Mouse (Mus musculus) embryonic facial prominence, embryonic 11.5 days (tissue): ENCODE results near the gene Olfr1253. TPM values are rescaled to one million over a fixed set of nuclear protein-coding genes. Genes with fewer than 3 reads are reported as not detected.

Experiments
- ATAC-seq: fragments of 200-750 bp; cut with Nextera tagmentation; replicated peaks from 2 replicates; pipeline ENCODE4 v1.8.0; 2017; ENCODE audit warnings: low read depth; ENCODE audit not compliant: insufficient number of reproducible peaks, low FRiP score, low TSS enrichment
- DNase-seq: peaks from one replicate; pipeline ENCODE4 v3.0.0-alpha.2; 2015; ENCODE audit warnings: low spot score
- H3K27ac ChIP-seq: fragments of 300-500 bp; sonication (generic); replicated peaks from 2 replicates; pipeline ENCODE4 v1.5.1; 2014; ENCODE audit warnings: mild to moderate bottlenecking, low read depth, low read length, control low read depth
- H3K27me3 ChIP-seq: fragments of 300-500 bp; sonication (generic); 2 replicates; pipeline ENCODE4 v1.6.1; 2014; ENCODE audit warnings: mild to moderate bottlenecking, low read length, moderate library complexity, mixed read lengths; ENCODE audit not compliant: control insufficient read depth, insufficient read depth
- H3K36me3 ChIP-seq: fragments of 300-500 bp; sonication (generic); replicated peaks from 2 replicates; pipeline ENCODE4 v1.6.1; 2014; ENCODE audit warnings: low read depth, mild to moderate bottlenecking, low read length, moderate library complexity, mixed read lengths; ENCODE audit not compliant: control insufficient read depth, insufficient read depth
- H3K4me1 ChIP-seq: fragments of 300-500 bp; sonication (generic); 2 replicates; pipeline ENCODE4 v1.6.1; 2014; ENCODE audit warnings: low read length, mixed read lengths; ENCODE audit not compliant: control insufficient read depth, insufficient read depth
- H3K4me2 ChIP-seq: fragments of 300-500 bp; sonication (generic); 2 replicates; pipeline ENCODE4 v1.6.1; 2014; ENCODE audit warnings: low read depth, mild to moderate bottlenecking, control low read depth, low read length, moderate library complexity
- H3K4me3 ChIP-seq: fragments of 300-500 bp; sonication (generic); 2 replicates; pipeline ENCODE4 v1.5.1; 2014; ENCODE audit warnings: low read depth, low read length, control low read depth
- H3K9ac ChIP-seq: fragments of 300-500 bp; sonication (generic); replicated peaks from 2 replicates; pipeline ENCODE4 v1.6.1; 2014; ENCODE audit warnings: mild to moderate bottlenecking, control low read depth, low read length
- H3K9me3 ChIP-seq: fragments of 300-500 bp; sonication (generic); replicated peaks from 2 replicates; pipeline ENCODE4 v1.6.1; 2016; ENCODE audit warnings: mild to moderate bottlenecking, low read length, inconsistent platforms, mixed read lengths; ENCODE audit not compliant: control insufficient read depth
- WGBS: fragments of 180-500 bp; shearing (Covaris S2); extraction: QIAGEN DNeasy Blood & Tissue Kit; methylation state at CpG from one replicate; pipeline ENCODE4 v1.1.7; 2014; 5-methylcytosine and 5-hydroxymethylcytosine counted together
- polyA plus RNA-seq: library from polyadenylated mRNA; unstranded; fragments of >200 nt; fragmentation: Nextera tagmentation; extraction: Ambion mirVana; gene quantifications from 2 replicates; pipeline ENCODE4 v1.2.1, GENCODE M21; 2014

Gene Olfr1253
- not detected in 2 replicates for polyA plus RNA-seq

GRCm38 (mm10) chr2:89756990-89757389 lies at the start of gene Olfr1253:
Gene Olfr1253, minus strand, starts transcription at chr2:89757090.
- no peak within 1 kb of the TSS for H3K4me3 ChIP-seq
- no peaks in the 10 kb centered on the region for H3K4me1 ChIP-seq
- H3K4me2 ChIP-seq: no peak within 1 kb of the TSS
- H3K36me3 ChIP-seq: no peaks in the 10 kb centered on the region
- H3K9me3 ChIP-seq: no peaks in the 10 kb centered on the region
- no peak for DNase-seq
- no peaks in the 10 kb centered on the region for H3K27me3 ChIP-seq
- no peak within 1 kb of the TSS for H3K27ac ChIP-seq
- no peak for ATAC-seq
- no peak within 1 kb of the TSS for H3K9ac ChIP-seq
- WGBS: 78% methylated on average over 1 of the region's 1 CpGs

- ATAC-seq: no peak
- Histone ChIP-seq H3K4me3 (no peak overlapping the region), H3K9ac (no peak overlapping the region), H3K27ac (no peak overlapping the region), H3K4me2 (no peak overlapping the region), H3K4me1 (no peaks in the 10 kb centered on the region), H3K27me3 (no peaks in the 10 kb centered on the region), H3K9me3 (no peaks in the 10 kb centered on the region), H3K36me3 (no peaks in the 10 kb centered on the region)
- DNase-seq: no peak
- WGBS: 90% methylated on average over 3 of the region's 3 CpGs
Observed at GRCm38 (mm10) chr2:89799583-89799982, 42.7 kb upstream of the Olfr1253 start.

GRCm38 (mm10) chr2:89793519-89793918 lies 36.6 kb upstream of the Olfr1253 start, which contains the start of gene Olfr1254:
Gene Olfr1254, minus strand, starts transcription at chr2:89793619.
- Histone ChIP-seq H3K36me3 (no peaks in the 10 kb centered on the region), H3K9me3 (no peaks in the 10 kb centered on the region), H3K4me1 (no peaks in the 10 kb centered on the region), H3K4me3 (no peak within 1 kb of the TSS), H3K9ac (no peak within 1 kb of the TSS), H3K27ac (no peak within 1 kb of the TSS), H3K4me2 (no peak within 1 kb of the TSS), H3K27me3 (no peaks in the 10 kb centered on the region)
- no peak for ATAC-seq
- DNase-seq: no peak

- no peaks in the 10 kb centered on the region for H3K36me3 ChIP-seq
- no peaks in the 10 kb centered on the region for H3K9me3 ChIP-seq
- H3K4me1 ChIP-seq: no peaks in the 10 kb centered on the region
- H3K4me2 ChIP-seq: no peak within 1 kb of the TSS
- DNase-seq (no peak), ATAC-seq (no peak)
- no peak within 1 kb of the TSS for H3K9ac ChIP-seq
- 63% methylated on average over 1 of the region's 1 CpGs for WGBS
- H3K4me3 ChIP-seq: no peak within 1 kb of the TSS
- no peak within 1 kb of the TSS for H3K27ac ChIP-seq
- H3K27me3 ChIP-seq: no peaks in the 10 kb centered on the region
Observed at GRCm38 (mm10) chr2:89724912-89725311, 32.0 kb downstream of the Olfr1253 start, which contains the start of gene Olfr1252. Gene Olfr1252, minus strand, starts transcription at chr2:89725012.

Other genes with a start within 250 kb of the Olfr1253 start
- not detected in 2 replicates for gene Olfr1243, start 225.6 kb downstream of the Olfr1253 start, polyA plus RNA-seq
- not detected in 2 replicates for gene Olfr1245, start 178.6 kb downstream of the Olfr1253 start, polyA plus RNA-seq
- gene Olfr1246, start 163.9 kb downstream of the Olfr1253 start, polyA plus RNA-seq: not detected in 2 replicates
- not detected in 2 replicates for gene Olfr1247, start 143.0 kb downstream of the Olfr1253 start, polyA plus RNA-seq
- gene Olfr1248, start 138.8 kb downstream of the Olfr1253 start, polyA plus RNA-seq: not detected in 2 replicates
- gene Olfr1249, start 122.1 kb downstream of the Olfr1253 start, polyA plus RNA-seq: not detected in 2 replicates
- gene Olfr1250, start 95.6 kb downstream of the Olfr1253 start, polyA plus RNA-seq: not detected in 2 replicates
- gene Olfr1251, start 85.2 kb downstream of the Olfr1253 start, polyA plus RNA-seq: not detected in 2 replicates
- not detected in 2 replicates for gene Olfr1252, start 32.1 kb downstream of the Olfr1253 start, polyA plus RNA-seq
- gene Olfr1254, start 36.5 kb upstream of the Olfr1253 start, polyA plus RNA-seq: not detected in 2 replicates
- gene Olfr1255, start 55.0 kb upstream of the Olfr1253 start, polyA plus RNA-seq: not detected in 2 replicates
- gene Olfr1256, start 84.5 kb upstream of the Olfr1253 start, polyA plus RNA-seq: not detected in 2 replicates
- not detected in 2 replicates for gene Olfr48, start 91.1 kb upstream of the Olfr1253 start, polyA plus RNA-seq
- gene Olfr1257, start 121.3 kb upstream of the Olfr1253 start, polyA plus RNA-seq: not detected in 2 replicates
- gene Olfr1258, start 170.2 kb upstream of the Olfr1253 start, polyA plus RNA-seq: not detected in 2 replicates
- not detected in 2 replicates for gene Olfr1259, start 191.6 kb upstream of the Olfr1253 start, polyA plus RNA-seq
- not detected in 2 replicates for gene Olfr1260, start 217.2 kb upstream of the Olfr1253 start, polyA plus RNA-seq
- not detected in 2 replicates for gene Olfr1261, start 234.1 kb upstream of the Olfr1253 start, polyA plus RNA-seq
- gene Olfr1262, start 243.1 kb upstream of the Olfr1253 start, polyA plus RNA-seq: not detected in 2 replicates